Mouse (Mus musculus) CH12F3 (cell line): ENCODE measurements around the gene Meox1.

Experiments
- in situ Hi-C: fragments of 300-500 bp; cut with MboI; formaldehyde crosslinking; loops from 2 replicates; pipeline ENCODE4 v1.14.3; 2020; ENCODE audit warnings: low sequenced_read_pairs

Meox1 gene

GRCm38 (mm10) chr11:101901309-101901708, 7.1 kb upstream of the Meox1 start:
- in situ Hi-C loops, result loop anchor here (5.0 kb wide), 1 partner anchor 79 kb away; no protein-coding TSS in a partner anchor

- in situ Hi-C loops, result no loop called here
Observed at GRCm38 (mm10) chr11:101898328-101898727, 4.2 kb upstream of the Meox1 start.

GRCm38 (mm10) chr11:101896546-101897361, 2.6 kb upstream of the Meox1 start:
- in situ Hi-C loops, result no loop called here

- in situ Hi-C loops, result no loop called here
Observed at GRCm38 (mm10) chr11:101893560-101893959, 614 bp downstream of the Meox1 start.

- in situ Hi-C loops, result no loop called here
Observed at GRCm38 (mm10) chr11:101891451-101891850, 2.7 kb downstream of the Meox1 start.

- in situ Hi-C loops, result no loop called here
Observed at GRCm38 (mm10) chr11:101889781-101890180, 4.4 kb downstream of the Meox1 start.

GRCm38 (mm10) chr11:101888820-101889219, 5.4 kb downstream of the Meox1 start:
- in situ Hi-C loops, result no loop called here

- in situ Hi-C loops, result no loop called here
Observed at GRCm38 (mm10) chr11:101886436-101886835, 7.7 kb downstream of the Meox1 start.

GRCm38 (mm10) chr11:101885881-101886319, 8.3 kb downstream of the Meox1 start:
- in situ Hi-C loops, result no loop called here

GRCm38 (mm10) chr11:101885232-101885631, 8.9 kb downstream of the Meox1 start:
- in situ Hi-C loops, result no loop called here

- in situ Hi-C loops, result no loop called here
Observed at GRCm38 (mm10) chr11:101883911-101884310, 10.3 kb downstream of the Meox1 start.

GRCm38 (mm10) chr11:101882500-101883290, 11.5 kb downstream of the Meox1 start:
- in situ Hi-C loops, result no loop called here

GRCm38 (mm10) chr11:101881604-101882071, 12.5 kb downstream of the Meox1 start:
- in situ Hi-C loops, result no loop called here

GRCm38 (mm10) chr11:101881185-101881584, 13.0 kb downstream of the Meox1 start:
- in situ Hi-C loops, result no loop called here

GRCm38 (mm10) chr11:101879672-101880071, 14.5 kb downstream of the Meox1 start:
- in situ Hi-C loops, result no loop called here

- in situ Hi-C loops, result no loop called here
Observed at GRCm38 (mm10) chr11:101878696-101879095, 15.5 kb downstream of the Meox1 start.

- in situ Hi-C loops, result no loop called here
Observed at GRCm38 (mm10) chr11:101874978-101875377, 19.2 kb downstream of the Meox1 start.

GRCm38 (mm10) chr11:101873909-101874308, 20.3 kb downstream of the Meox1 start:
- in situ Hi-C loops, result no loop called here

- in situ Hi-C loops, result no loop called here
Observed at GRCm38 (mm10) chr11:101871435-101871834, 22.7 kb downstream of the Meox1 start.

- in situ Hi-C loops, result no loop called here
Observed at GRCm38 (mm10) chr11:101870067-101870765, 24.0 kb downstream of the Meox1 start.

GRCm38 (mm10) chr11:101867513-101868052, 26.6 kb downstream of the Meox1 start:
- in situ Hi-C loops, result no loop called here
